Mouse (Mus musculus) cerebral cortex, adult 2 months (tissue): Measurements from ENCODE around the gene Hivep2.

Experiments used
- WGBS: fragments of 180-500 bp; shearing (Covaris S2); methylation state at CpG from one replicate; pipeline ENCODE4 v1.1.7; 2018; 5-methylcytosine and 5-hydroxymethylcytosine counted together

The Hivep2 gene

DNA sequence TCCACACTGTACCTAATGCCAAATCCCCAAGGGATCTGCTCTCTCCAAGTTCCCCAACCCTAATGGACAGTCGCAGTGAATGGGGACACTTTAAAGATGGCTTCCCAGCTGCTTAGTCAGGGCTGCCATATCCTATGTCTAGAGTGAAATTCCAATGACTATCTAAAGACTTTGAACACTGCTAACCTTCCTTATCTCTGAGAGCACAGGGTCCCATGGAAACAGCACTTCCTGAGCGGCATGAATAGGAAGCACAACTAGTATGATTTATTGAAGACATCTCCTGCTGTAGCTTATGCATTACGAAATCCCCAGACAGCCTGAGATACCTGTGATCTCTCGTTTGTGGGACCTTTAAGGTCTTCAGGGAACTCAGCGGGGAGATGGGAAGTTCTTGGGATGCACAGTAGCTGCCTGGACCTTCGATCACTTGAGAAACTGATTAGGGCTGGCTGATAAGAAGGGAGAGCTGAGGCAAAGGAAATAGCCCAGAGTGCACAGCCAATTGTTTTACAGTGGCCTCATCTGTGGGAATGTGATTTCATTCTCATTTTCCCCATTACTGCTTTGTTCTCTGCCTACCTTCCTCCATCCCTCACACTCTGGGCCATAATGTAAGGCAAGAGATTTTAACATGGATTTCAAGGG lies 202.4 kb downstream of the Hivep2 start:
- 86% methylated on average over 6 of the region's 6 CpGs for WGBS

DNA sequence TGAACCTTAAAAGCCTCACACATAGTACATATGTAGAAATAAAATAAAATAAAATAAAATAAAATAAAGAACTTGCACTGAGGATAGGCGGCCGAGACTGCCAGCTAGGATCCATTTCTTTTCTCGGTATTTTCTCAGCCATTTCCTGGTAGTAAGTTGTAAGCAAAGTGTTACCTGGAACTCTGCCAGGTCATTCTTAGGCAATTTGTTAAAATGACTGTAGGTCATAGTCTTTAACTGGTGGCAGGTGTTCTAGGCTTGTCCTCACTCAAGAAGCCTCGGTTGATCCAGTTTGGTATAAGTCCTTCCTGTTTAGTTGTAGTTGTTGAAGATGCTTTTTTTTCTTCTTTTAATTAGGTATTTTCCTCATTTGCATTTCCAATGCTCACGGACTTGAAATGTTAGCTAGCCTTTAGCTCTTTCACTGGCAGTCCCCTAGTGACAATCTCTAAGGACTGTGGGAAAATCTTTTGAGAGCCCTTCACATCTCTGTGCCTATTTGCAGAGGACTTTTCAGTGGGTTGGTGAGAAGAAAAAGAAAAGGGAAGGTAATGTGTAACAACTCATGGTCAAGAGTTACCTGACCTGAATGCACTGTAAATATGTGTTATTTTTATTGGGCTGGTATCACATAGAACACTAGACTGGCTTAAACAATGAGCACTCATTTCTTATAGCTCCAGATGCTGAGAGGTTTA lies 203.1 kb downstream of the Hivep2 start:
- 63% methylated on average over 5 of the region's 5 CpGs for WGBS

DNA sequence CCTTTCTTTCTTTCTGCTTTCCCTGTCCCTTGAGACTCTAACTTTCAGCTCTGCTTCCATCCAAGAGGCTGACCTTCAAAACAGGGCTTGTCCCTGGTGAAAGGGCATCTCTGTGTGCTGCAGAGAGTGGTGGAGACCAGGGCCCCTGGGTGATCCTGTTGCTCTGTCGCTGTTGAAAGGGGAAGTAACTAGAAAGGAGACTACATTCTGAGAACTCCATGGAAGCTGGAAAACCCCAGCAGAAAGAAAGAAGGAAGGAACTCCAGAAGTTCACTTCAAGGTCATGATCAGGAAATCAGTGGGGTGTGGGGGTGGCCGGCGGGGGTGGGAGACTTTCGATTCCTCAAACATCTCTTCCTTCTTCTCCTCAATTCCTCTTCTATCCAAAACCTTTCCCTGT lies 208.2 kb downstream of the Hivep2 start:
- 71% methylated on average over 4 of the region's 4 CpGs for WGBS

DNA sequence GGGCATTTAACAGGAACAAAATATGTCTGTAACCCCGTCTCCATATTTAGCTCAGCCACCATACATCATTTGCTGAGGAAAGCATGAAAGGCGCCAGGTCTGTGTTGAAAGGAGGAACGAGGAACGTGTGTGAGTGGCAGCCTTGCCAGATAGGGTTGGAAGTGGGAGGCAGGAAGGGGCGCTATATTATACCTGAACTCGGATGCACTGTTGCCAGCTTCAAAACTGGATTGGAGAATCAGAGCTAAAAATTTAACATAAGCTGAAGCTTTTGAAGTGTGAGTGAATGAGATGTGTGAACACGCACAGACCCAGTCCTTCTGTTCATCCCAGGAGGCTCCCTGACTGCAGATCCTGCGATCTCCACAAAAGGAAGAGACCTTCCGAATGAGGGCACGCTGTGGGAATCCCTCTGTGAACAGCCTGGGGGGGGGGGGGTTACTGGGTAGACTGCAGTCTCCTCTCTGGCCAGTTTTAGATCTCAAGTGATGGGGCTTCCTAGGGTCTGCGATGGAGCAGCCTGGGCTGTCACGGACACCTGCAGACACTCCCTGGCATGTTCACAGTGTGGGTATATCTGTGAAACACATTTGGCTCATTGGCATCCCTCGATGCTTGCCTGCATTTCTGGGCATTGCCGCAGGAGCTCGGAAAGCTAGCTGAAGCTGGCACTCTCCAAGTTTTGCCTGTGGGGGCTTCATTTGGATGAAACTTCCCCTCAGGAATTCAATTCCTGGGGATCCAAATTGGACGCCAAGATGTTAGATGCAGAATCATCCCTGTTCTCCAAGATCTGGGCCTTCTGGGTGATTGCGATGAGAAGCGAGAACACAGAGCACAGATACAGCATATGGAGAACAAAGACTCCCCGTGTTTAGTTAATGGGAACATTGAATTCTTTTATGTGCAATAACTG lies 213.8 kb downstream of the Hivep2 start:
- WGBS, result 30% methylated on average over 19 of the region's 19 CpGs

DNA sequence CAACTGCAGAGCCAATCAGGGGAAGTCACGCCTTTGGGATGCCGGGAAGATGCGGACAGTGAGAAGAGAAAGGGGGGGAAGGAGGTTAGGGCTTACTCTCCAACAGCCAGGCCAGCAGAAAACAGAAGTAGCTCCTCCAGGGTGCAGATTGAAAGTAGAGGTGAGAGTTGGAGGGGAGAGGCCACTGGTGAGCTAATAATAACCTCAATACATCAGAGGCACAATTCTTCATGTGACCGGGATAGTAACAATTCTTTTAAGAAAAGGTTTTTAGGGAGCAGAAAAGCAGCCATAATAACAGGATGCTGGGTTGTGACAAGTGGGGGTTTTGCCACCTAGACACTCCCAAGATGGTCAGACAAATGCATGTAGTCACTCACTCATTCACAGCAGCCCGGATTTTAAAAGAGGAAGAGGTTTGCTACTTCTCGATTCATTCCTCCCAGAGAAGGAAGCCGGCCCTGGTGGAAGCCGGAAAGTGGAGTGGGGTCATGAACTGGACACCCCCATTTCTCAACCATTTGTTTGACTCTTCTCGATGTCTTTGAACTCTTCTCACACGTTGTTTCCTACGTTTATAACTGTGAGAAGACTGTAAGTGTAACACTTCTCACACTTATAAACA lies 220.6 kb downstream of the Hivep2 start:
- 68% methylated on average over 11 of the region's 11 CpGs for WGBS

DNA sequence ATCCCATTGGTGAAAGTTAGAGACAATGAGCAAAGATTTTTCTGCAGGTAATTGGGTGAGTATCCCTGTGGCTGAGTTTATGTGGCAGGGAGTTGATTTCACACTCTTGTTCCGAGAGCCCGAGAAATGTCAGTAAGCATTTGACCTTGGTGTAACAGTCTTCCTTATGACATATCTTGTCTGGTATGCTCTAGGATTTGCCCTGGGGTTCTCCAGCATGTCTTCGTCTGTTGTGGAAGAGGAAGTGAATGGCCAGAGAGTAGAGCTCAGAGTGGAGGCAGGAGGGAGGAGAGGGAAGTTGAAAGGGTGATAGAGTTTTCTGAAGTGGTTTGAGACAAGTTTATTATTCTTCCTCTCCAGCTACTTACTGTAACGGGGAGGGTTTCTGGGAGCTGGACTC lies 223.2 kb downstream of the Hivep2 start:
- 66% methylated on average over 4 of the region's 4 CpGs for WGBS

DNA sequence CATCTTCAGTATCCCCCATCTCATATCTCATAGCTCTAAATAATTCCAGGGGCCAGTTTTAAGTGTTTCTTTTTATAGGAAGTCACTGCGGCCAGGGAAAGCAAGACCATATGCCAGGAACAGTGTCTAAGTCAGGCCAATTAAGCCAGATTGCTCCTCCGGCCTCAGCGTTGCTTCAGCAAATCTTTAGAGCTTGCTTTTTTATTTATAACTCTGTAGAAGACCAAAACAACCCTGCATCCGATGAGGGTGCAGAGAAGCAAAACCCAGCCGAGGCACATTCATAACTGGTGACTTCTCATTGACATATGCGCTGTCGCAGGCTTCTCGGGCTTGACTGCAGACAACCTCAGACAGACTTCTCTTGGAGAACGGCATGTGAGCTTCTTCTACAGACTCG lies 225.3 kb downstream of the Hivep2 start:
- WGBS, result 60% methylated on average over 10 of the region's 10 CpGs

DNA sequence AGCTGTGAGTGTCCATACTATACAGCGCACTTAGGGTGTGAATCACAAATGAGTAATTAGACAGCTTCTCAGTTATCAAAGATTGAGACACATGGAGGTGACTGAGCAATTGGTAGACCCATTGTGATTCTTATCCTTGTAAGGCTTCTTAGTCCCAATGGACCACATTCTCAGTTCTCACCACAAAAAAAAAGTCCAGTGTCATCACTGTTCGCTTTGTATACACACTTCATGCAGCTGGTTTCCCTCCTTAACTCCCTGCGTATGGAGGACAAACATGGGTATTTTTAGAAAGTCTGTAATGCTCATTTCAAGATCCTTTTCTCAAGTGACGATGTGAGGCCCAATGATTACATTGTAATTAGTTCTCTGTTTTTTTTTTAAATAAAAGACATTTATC lies 226.3 kb downstream of the Hivep2 start:
- 64% methylated on average over 4 of the region's 4 CpGs for WGBS

DNA sequence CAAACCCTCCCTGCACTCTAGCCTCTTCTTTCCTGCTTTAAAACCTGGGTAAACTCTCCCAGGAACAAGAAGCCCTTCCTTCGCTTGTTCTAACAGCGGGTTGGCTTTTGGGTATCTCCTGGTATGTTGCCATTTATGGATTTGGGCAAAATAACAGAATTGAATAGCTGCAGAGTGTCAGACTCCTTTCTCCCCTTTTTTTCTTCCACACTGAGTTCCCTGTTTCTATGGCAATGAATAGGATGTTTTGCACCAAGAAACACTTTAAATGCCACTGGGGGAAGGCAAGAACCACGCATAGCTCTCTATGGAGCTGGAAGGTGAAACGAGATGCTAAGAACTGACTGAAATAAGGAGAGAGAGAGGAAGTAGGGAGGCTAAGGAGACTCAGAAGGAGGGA lies 227.8 kb downstream of the Hivep2 start:
- 21% methylated on average over 4 of the region's 4 CpGs for WGBS

DNA sequence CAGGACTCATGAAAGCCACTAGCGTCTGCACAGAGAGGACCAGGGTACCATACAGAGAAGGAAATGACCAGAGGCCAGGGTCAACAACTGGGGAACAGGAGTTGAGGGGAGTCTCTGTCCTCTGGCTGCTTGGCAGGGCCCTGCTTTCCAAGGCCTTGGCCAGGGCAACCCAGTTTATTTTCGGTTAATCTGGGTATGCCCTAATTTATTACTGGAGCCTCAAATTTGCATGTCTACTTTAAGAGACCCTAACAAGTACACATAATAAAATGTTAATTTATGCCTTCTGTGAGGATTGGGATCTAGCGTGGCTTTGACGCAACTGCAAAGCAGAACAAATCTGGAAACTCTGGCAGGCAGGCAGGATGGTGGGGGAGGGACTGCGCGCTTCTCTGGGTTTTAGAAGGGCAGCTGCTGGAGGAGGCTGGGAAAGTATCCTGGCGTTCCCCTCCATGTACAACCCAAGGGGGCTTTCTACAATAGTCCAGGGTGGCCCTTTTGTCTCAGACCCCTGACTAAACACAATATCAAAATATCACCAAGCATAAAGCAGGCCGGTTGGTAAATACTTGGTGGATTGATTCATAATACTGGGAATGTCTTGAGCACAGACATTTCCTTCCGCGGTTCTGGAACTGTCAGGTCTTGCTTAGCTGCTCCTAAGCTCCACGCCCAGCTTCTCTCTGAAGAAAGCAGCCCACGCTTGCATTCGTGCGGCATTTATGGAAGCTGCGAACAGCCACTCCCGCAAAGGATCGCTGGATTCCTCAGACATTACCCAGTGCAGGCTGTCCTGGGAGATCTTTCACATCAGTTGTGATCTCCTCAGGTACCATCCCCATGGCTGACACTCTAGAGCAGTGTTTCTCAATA lies 230.1 kb downstream of the Hivep2 start:
- 41% methylated on average over 17 of the region's 17 CpGs for WGBS

DNA sequence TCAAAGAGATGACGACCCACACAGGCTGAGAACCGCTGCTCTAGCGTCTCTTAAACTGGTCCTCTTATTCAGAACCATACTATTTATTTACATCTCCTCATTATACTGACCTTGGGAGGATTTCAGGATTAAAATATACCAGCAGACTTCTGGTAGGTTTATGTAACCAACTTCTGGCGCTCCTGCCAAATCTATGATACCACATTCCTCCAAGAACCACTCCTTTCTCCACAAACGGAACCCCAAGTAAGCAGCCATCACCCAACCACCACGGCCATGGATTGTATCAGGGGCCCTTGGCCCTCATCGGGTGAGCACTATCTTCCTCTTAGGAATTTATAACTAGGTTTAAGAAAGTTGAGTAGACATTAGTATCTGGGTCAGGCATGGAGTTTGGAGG lies 230.9 kb downstream of the Hivep2 start:
- WGBS, result 56% methylated on average over 7 of the region's 7 CpGs

DNA sequence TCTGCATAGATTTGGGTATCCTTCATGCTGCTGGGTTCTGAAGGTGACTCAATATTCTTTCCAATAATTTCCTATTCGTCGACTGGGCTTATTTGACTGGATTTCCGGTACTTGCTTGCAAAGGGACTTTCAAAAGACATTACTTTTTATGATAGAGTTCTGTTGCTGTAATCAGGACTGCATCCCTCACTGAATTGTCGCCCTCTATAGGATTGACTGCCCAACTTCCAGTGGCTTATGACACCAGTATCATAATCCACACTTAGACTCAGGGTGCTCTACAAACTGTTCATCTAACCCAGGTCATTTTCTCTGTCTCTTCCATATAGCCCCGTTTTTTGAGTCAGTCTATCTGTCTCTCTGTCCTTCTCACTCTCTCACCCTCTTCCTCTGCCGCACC lies 231.4 kb downstream of the Hivep2 start:
- 68% methylated on average over 6 of the region's 6 CpGs for WGBS

DNA sequence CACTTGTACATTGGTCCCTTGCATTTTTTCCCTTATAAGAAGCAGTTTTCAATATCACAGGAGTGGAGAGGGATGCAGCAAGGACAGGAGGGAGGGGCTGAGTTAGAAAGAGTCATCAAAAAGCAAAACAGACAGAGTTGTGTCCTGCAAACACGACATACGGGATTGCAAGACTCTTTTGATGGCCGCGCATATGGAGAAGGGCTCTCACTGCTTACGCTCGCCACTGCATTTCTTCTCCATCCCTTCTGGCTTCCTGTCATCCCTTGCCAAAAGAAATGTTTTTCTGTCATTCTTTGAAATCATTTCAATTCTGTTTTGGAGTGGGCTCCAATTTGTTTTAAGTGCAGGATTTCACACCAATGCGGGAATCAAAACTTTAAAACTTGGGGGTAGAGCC lies 233.5 kb downstream of the Hivep2 start:
- 64% methylated on average over 7 of the region's 7 CpGs for WGBS

DNA sequence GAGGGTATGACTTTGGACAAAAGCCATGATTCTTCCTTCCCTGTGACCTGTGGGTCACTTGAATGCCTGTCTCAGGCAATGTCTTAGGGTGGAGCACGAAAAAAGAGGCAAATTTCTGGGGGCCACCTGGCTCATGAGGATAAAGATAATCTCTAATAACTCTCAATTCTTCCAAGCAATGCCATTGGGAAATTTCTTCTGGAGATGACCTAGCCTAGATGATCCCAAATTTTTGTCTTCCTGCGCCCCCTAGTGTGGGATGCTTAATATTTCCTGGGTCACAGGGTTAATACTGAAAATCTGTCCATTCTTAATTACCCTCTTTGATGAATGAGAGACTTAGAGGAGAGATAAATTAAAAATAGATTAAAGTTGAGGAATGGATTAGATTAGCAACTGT lies 234.4 kb downstream of the Hivep2 start:
- WGBS, result 28% methylated on average over 2 of the region's 2 CpGs
